Mouse (Mus musculus) embryonic facial prominence, embryonic 13.5 days (tissue): ENCODE measurements around the gene H2-Eb2. TPM values are rescaled to one million over a fixed set of nuclear protein-coding genes. Genes with fewer than 3 reads are reported as not detected.
"Not testable (repeated sequence)": the region's sequence is repeated elsewhere in the genome, so short reads cannot be mapped to it uniquely, and the experiment has no call there.

Experiments
- ATAC-seq: fragments of 200-750 bp; cut with Nextera tagmentation; 2 replicates; pipeline ENCODE4 v1.8.0; 2017; ENCODE audit warnings: low read depth; ENCODE audit not compliant: insufficient number of reproducible peaks, insufficient read depth, low FRiP score, low TSS enrichment
- H3K27ac ChIP-seq: fragments of 300-500 bp; sonication (generic); 2 replicates; pipeline ENCODE4 v1.5.1; 2015; ENCODE audit warnings: moderate library complexity, mild to moderate bottlenecking, inconsistent platforms
- H3K27me3 ChIP-seq: fragments of 300-500 bp; sonication (generic); 2 replicates; pipeline ENCODE4 v1.6.1; 2015; ENCODE audit warnings: mild to moderate bottlenecking, inconsistent platforms
- H3K36me3 ChIP-seq: fragments of 300-500 bp; sonication (generic); 2 replicates; pipeline ENCODE4 v1.6.1; 2015; ENCODE audit warnings: mild to moderate bottlenecking, inconsistent platforms
- H3K4me1 ChIP-seq: fragments of 300-500 bp; sonication (generic); 2 replicates; pipeline ENCODE4 v1.6.1; 2015; ENCODE audit warnings: inconsistent platforms
- H3K4me2 ChIP-seq: fragments of 300-500 bp; sonication (generic); 2 replicates; pipeline ENCODE4 v1.6.1; 2015; ENCODE audit warnings: moderate library complexity, mild to moderate bottlenecking, inconsistent platforms
- H3K4me3 ChIP-seq: fragments of 300-500 bp; sonication (generic); 2 replicates; pipeline ENCODE4 v1.5.1; 2015; ENCODE audit warnings: mild to moderate bottlenecking, inconsistent platforms
- H3K9ac ChIP-seq: fragments of 300-500 bp; sonication (generic); 2 replicates; pipeline ENCODE4 v1.6.1; 2015; ENCODE audit warnings: mild to moderate bottlenecking, inconsistent platforms
- H3K9me3 ChIP-seq: fragments of 300-500 bp; sonication (generic); 2 replicates; pipeline ENCODE4 v1.6.1; 2016; ENCODE audit warnings: inconsistent platforms
- WGBS: fragments of 180-500 bp; shearing (Covaris S2); methylation state at CpG from one replicate; pipeline ENCODE4 v1.1.7; 2015; ENCODE audit warnings: mixed read lengths; 5-methylcytosine and 5-hydroxymethylcytosine counted together
- polyA plus RNA-seq: library from polyadenylated mRNA; unstranded; fragments of >200 nt; fragmentation: Nextera tagmentation; extraction: Ambion mirVana; gene quantifications from 2 replicates; pipeline ENCODE4 v1.2.1, GENCODE M21; 2015

H2-Eb2 gene
- polyA plus RNA-seq, 1 experiment from 2014 or later = not detected

DNA sequence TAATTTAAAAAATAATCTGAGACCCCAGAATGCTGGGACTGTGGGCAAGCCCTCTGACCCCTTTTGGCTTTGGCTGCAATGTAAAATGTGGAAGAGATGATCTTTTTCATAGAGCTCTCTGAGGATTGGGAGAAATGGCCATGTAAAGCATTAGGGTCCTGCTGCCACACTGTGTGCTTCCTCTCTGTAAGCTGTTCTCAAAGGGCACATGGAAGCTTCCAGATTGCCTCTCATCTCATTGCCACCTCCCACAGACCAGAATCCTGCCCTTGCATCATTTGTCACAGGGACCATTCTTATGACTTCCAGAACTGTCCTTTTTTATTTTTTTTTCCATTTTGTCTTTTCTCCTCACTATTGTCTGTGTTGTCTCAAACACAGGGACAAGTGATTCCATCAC lies 18.2 kb upstream of the H2-Eb2 start:
- Histone ChIP-seq H3K36me3 (no peaks in the 10 kb centered on the region), H3K27ac (no peak overlapping the region)
- no peak for ATAC-seq

DNA sequence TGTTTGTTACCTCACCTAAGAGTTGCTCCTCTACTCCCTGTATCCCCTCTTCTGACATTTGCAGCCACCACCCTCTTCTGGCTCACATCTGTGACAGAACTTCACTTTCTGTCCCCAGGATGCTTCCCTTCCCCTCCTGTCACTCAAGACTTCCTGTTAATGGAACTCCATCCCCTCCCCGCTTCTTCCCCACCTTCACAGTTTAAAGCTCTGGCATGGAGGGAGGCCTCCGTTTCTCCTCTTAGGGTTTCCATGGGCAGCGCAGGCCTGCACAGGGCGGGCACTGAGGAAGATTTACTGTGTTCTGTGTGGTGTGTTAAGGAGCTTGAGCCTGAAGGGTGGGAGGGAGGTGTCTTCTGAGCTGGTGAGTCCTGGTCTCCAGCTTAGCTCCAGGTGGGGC lies 17.3 kb upstream of the H2-Eb2 start:
- WGBS = 75% methylated on average over 4 of the region's 4 CpGs
- Histone ChIP-seq H3K4me1 (no peaks in the 10 kb centered on the region; the same call in 1 of the 2 replicates), H3K36me3 (no peaks in the 10 kb centered on the region), H3K9me3 (no peaks in the 10 kb centered on the region), H3K9ac (no peak overlapping the region), H3K4me3 (no peak overlapping the region), H3K4me2 (no peak overlapping the region), H3K27ac (no peak overlapping the region), H3K27me3 (peaks cover 6% of the 10 kb centered on the region; the same call in 1 of the 2 replicates)
- no peak for ATAC-seq

More for the DNA sequence above, 18.2 kb upstream of the H2-Eb2 start:
- Histone ChIP-seq H3K4me2 (no peak overlapping the region), H3K4me3 (no peak overlapping the region), H3K4me1 (no peaks in the 10 kb centered on the region; the same call in 1 of the 2 replicates), H3K27me3 (peaks cover 6% of the 10 kb centered on the region; the same call in 1 of the 2 replicates), H3K9me3 (no peaks in the 10 kb centered on the region), H3K9ac (no peak overlapping the region)

DNA sequence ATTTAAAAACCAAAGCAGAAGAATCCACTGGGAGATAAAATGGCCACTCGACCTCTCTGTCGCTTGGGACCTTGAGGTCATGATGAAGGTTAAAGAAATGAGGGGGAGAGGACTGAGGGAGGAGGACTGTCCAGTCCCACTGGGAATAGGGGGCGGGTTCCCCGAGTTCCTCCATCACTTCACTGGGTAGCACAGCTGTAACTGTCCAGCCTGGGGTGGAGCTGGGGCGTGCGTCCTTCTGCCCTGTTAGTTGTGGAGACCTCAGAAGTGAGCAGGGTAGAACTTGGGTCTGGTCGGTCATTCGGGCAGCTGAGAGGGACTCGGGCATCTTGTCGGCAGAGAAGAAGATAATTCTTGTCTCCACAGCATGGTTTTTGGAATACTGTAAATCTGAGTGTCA lies 16.2 kb upstream of the H2-Eb2 start:
- 26% methylated on average over 10 of the region's 10 CpGs for WGBS
- Histone ChIP-seq H3K27me3 (peaks cover 6% of the 10 kb centered on the region; the same call in 1 of the 2 replicates), H3K36me3 (no peaks in the 10 kb centered on the region), H3K9me3 (no peaks in the 10 kb centered on the region), H3K9ac (peak overlapping the region; percentile 77), H3K4me2 (peak overlapping the region; percentile 67), H3K4me3 (peak overlapping the region; percentile 57), H3K4me1 (no peaks in the 10 kb centered on the region; the same call in 1 of the 2 replicates), H3K27ac (no peak overlapping the region)
- ATAC-seq = no peak

DNA sequence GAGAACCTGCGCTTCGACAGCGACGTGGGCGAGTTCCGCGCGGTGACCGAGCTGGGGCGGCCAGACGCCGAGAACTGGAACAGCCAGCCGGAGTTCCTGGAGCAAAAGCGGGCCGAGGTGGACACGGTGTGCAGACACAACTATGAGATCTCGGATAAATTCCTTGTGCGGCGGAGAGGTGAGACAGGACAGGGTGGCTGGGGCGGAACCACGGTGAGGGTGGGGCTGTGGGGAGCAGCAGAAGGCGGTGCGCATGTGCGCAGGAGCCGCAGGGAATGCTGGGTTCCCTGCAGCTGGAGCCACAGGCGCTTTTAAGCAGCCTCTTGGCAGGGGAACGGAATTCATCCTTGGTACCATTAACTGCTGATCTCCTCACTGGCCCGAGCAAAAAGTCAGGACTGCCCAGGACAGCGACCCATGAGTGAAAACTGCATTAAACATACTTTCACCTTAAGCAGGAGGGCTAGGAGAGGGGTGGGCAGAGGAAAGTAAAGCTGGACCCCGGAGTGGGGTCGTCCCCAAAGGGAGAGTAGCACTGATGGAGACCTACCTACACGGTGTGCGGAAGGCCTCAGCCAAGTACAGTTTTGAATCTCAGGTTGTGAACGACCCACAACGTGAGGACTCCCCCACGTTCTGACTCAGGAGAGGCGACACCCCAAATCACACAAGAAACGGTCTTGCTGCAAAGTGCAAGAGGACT lies 15.6 kb upstream of the H2-Eb2 start:
- peak overlapping the region; percentile 77 for H3K9ac ChIP-seq
- H3K4me3 ChIP-seq = peak overlapping the region; percentile 57
- H3K4me2 ChIP-seq = peak overlapping the region; percentile 67
- H3K27ac ChIP-seq = no peak overlapping the region
- no peaks in the 10 kb centered on the region for H3K9me3 ChIP-seq
- peaks cover 6% of the 10 kb centered on the region; the same call in 1 of the 2 replicates for H3K27me3 ChIP-seq
- H3K4me1 ChIP-seq = no peaks in the 10 kb centered on the region; the same call in 1 of the 2 replicates
- no peaks in the 10 kb centered on the region for H3K36me3 ChIP-seq
- WGBS = 20% methylated on average over 38 of the region's 38 CpGs
- peak; percentile 63; the same call in 1 of the 2 replicates for ATAC-seq

DNA sequence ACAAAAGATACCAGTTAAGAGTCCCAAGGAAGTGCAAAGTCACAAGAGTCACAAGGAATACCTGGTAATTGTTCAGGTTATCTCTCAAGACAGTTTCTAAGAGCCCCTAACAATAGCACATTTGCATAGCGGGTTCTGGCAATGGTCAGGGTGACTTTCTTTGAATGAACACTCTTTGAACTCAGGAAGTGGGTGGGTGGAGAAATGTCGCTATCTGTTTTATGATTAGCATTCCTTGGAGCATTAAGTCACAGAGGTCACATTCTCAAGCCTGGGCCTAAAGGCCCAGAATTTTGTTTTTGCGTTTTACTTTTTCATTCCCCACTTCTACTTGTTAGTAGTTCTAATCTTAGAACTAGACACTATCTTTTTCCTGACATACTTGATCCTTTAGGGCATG lies 14.9 kb upstream of the H2-Eb2 start:
- not testable (repeated sequence) for H3K4me1 ChIP-seq, H3K4me3 ChIP-seq, H3K36me3 ChIP-seq, H3K4me2 ChIP-seq, H3K27me3 ChIP-seq, H3K9ac ChIP-seq, ATAC-seq, H3K9me3 ChIP-seq, H3K27ac ChIP-seq
- 85% methylated on average over 3 of the region's 3 CpGs for WGBS

DNA sequence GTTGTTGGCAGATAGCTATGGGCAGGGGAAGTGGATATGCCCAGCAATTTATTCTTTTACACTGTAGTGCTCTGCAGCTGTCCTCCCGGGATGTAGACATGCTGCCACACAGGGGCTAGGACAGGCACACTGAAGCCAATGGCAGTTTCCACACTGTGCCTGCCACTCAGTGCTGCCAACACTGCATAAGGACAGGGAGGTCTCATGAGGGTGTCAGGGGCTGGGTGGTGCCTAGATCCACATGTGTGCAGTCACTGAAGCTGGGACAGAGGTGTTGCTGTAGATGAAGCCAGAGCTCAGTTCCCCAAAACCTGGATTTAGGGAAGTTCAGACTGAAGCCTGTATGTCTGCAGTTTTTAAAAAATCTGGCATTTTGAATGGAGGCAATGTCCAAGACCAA lies 13.3 kb upstream of the H2-Eb2 start:
- Histone ChIP-seq H3K27me3 (peaks cover 6% of the 10 kb centered on the region; the same call in 1 of the 2 replicates), H3K4me3 (no peak overlapping the region), H3K9ac (no peak overlapping the region), H3K4me2 (no peak overlapping the region), H3K9me3 (no peaks in the 10 kb centered on the region), H3K36me3 (no peaks in the 10 kb centered on the region), H3K27ac (no peak overlapping the region), H3K4me1 (no peaks in the 10 kb centered on the region; the same call in 1 of the 2 replicates)
- WGBS = 86% methylated on average over 1 of the region's 1 CpGs
- no peak for ATAC-seq

DNA sequence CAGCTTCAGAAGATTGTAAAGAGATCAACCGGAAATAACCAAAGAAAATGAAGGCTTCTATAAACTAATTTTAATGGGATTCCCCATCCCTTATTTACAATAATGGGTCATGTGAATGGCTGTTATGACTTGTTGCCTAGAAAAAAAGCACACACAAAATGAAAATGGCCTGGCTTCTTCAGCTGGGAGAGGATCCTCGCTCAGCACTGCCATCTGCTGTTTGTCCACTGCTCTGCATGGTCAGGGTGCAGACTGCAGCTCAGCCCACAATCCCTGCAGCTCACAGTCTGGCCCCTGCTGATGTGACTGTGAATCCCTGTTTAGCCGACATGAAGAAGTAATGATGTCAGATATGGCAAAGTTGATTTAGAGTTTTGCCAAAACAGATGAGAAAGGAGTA lies 12.1 kb upstream of the H2-Eb2 start:
- 38% methylated on average over 3 of the region's 3 CpGs for WGBS
- Histone ChIP-seq H3K27me3 (peaks cover under 1% of the 10 kb centered on the region; the same call in 1 of the 2 replicates), H3K4me1 (no peaks in the 10 kb centered on the region; the same call in 1 of the 2 replicates), H3K27ac (no peak overlapping the region), H3K36me3 (no peaks in the 10 kb centered on the region), H3K4me2 (no peak overlapping the region), H3K4me3 (no peak overlapping the region), H3K9me3 (no peaks in the 10 kb centered on the region), H3K9ac (no peak overlapping the region)
- ATAC-seq = no peak

DNA sequence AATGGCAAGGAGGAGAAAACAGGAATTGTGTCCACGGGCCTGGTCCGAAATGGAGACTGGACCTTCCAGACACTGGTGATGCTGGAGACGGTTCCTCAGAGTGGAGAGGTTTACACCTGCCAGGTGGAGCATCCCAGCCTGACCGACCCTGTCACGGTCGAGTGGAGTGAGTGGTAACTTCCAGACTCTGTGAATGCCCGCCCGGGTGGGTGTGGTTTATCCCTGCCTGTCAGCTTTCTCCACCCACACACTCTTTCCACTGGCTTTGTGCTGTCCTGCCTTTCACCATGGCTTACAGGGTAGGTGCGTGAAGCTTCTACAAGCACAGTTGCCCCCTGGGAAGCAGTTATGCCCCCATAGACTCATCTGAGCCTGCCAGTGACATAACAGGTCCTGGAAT lies 11.2 kb upstream of the H2-Eb2 start:
- H3K4me1 ChIP-seq = no peaks in the 10 kb centered on the region; the same call in 1 of the 2 replicates
- no peak overlapping the region for H3K4me2 ChIP-seq
- H3K36me3 ChIP-seq = no peaks in the 10 kb centered on the region
- H3K4me3 ChIP-seq = no peak overlapping the region
- ATAC-seq = no peak
- H3K9ac ChIP-seq = no peak overlapping the region
- no peaks in the 10 kb centered on the region for H3K27me3 ChIP-seq
- 71% methylated on average over 9 of the region's 9 CpGs for WGBS
- no peak overlapping the region for H3K27ac ChIP-seq
- H3K9me3 ChIP-seq = no peaks in the 10 kb centered on the region

DNA sequence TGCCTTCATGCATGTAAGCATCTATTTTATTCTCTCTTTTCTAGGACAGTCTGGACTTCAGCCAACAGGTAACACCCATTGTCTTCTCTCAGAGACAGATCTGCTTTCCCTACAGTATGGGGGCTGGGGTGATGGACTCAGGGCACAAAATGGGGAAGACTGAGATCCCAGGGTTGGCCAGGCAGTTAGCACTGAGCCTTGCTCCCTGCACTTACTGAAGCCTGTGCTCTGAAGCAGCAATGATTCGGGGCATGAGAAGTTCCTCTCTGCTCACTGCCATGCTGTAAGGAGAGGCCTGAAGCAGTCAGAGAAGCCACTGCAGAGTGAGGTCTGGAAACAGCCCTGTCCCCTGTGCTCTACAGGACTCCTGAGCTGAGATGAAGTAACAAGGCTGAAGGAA lies 10.0 kb upstream of the H2-Eb2 start:
- no peak for ATAC-seq
- 88% methylated on average over 1 of the region's 1 CpGs for WGBS

DNA sequence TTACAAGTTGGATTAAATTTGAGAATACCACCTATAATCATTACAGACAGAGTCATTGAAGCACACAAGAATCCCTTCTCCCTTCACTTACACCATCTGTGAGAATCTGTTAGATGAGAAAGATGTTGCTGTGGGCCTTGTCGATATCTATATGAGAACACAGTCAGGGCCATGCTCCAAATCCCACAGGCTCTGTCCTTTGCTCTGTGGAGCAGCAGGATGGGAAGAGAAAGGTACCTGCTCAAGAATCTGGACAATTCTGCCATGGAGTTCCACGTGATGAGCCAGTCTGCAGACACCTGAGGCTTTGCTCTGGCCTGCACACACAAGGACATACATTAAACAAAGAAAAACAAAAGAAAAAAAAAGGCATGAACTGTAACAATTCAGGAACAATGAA lies 8.8 kb upstream of the H2-Eb2 start:
- peaks cover 3% of the 10 kb centered on the region; the same call in 1 of the 2 replicates for H3K27me3 ChIP-seq
- H3K9ac ChIP-seq = no peak overlapping the region
- H3K4me1 ChIP-seq = no peaks in the 10 kb centered on the region
- H3K27ac ChIP-seq = no peak overlapping the region
- H3K36me3 ChIP-seq = no peaks in the 10 kb centered on the region
- WGBS = 59% methylated on average over 2 of the region's 2 CpGs
- no peak overlapping the region for H3K4me2 ChIP-seq
- H3K9me3 ChIP-seq = no peaks in the 10 kb centered on the region
- H3K4me3 ChIP-seq = no peak overlapping the region
- no peak for ATAC-seq

More for the DNA sequence above, 10.0 kb upstream of the H2-Eb2 start:
- Histone ChIP-seq H3K36me3 (no peaks in the 10 kb centered on the region), H3K9me3 (no peaks in the 10 kb centered on the region), H3K4me3 (no peak overlapping the region), H3K4me1 (no peaks in the 10 kb centered on the region), H3K27ac (no peak overlapping the region), H3K4me2 (no peak overlapping the region), H3K27me3 (peaks cover 3% of the 10 kb centered on the region; the same call in 1 of the 2 replicates), H3K9ac (no peak overlapping the region)

DNA sequence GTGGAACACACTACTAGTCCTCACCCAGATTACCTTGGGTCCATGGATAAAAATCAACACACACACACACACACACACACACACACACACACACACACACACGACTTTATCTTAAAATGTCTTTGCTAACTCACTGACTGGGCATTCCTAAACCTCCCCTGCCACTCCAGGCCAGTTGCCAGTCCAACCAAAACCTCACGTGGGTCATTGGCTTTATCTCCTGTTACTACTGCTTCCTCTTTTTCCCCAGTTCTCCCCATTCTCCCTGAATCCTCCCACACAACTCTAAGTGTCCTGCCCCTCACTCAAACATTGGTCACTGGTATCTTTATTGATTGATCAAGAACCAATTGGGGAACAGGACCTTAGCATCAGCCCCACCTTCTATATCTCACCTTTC lies 8.2 kb upstream of the H2-Eb2 start:
- Histone ChIP-seq H3K4me2 (no peak overlapping the region), H3K9ac (no peak overlapping the region), H3K4me3 (no peak overlapping the region), H3K9me3 (no peaks in the 10 kb centered on the region), H3K36me3 (no peaks in the 10 kb centered on the region), H3K27me3 (peaks cover 3% of the 10 kb centered on the region; the same call in 1 of the 2 replicates), H3K27ac (no peak overlapping the region), H3K4me1 (no peaks in the 10 kb centered on the region)
- ATAC-seq = no peak
- 36% methylated on average over 2 of the region's 2 CpGs for WGBS

DNA sequence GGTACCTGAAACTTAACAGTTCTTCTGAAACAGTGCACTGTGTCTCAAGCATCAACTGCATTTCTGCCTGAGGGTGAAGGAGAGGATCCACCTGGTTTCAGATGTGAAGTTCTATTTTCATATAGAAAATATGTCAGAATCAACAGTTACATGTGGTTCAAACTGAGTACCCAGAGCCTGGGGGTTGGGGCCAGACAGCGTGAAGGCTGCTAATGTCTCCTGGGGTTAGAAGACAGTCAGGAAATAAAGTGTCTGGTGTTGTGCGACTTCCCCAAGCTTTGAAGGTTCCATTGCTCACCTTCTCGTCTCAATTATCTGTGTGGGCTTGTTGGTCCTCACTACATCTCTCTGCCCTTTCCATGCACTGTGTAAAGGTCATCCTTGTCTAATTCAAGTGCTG lies 908 bp downstream of the H2-Eb2 start:
- H3K36me3 ChIP-seq = no peaks in the 10 kb centered on the region
- 72% methylated on average over 3 of the region's 3 CpGs for WGBS

More for the DNA sequence above, 908 bp downstream of the H2-Eb2 start:
- Histone ChIP-seq H3K4me2 (no peak overlapping the region), H3K4me1 (no peaks in the 10 kb centered on the region), H3K9ac (no peak overlapping the region), H3K4me3 (no peak overlapping the region), H3K27ac (no peak overlapping the region), H3K27me3 (no peaks in the 10 kb centered on the region), H3K9me3 (no peaks in the 10 kb centered on the region)
- ATAC-seq = no peak
